Mouse (Mus musculus) limb, embryonic 15.5 days (tissue): ENCODE data around the gene Slc45a1. TPM values are rescaled to one million over a fixed set of nuclear protein-coding genes. Genes with fewer than 3 reads are reported as not detected.

Experiments used
- ATAC-seq: fragments of 200-750 bp; cut with Nextera tagmentation; 2 replicates; pipeline ENCODE4 v1.8.0; 2017; ENCODE audit warnings: low read depth, moderate TSS enrichment; ENCODE audit not compliant: insufficient number of reproducible peaks, low FRiP score, low TSS enrichment
- H3K27ac ChIP-seq: fragments of 300-500 bp; sonication (generic); 2 replicates; pipeline ENCODE4 v1.5.1; 2015; ENCODE audit warnings: moderate library complexity, mild to moderate bottlenecking, inconsistent platforms
- H3K27me3 ChIP-seq: fragments of 300-500 bp; sonication (generic); 2 replicates; pipeline ENCODE4 v1.6.1; 2015; ENCODE audit warnings: inconsistent platforms
- H3K36me3 ChIP-seq: fragments of 300-500 bp; sonication (generic); 2 replicates; pipeline ENCODE4 v1.6.1; 2015; ENCODE audit warnings: inconsistent platforms
- H3K4me1 ChIP-seq: fragments of 300-500 bp; sonication (generic); 2 replicates; pipeline ENCODE4 v1.6.1; 2015; ENCODE audit warnings: inconsistent platforms
- H3K4me2 ChIP-seq: fragments of 300-500 bp; sonication (generic); 2 replicates; pipeline ENCODE4 v1.6.1; 2015; ENCODE audit warnings: mild to moderate bottlenecking, inconsistent platforms
- H3K4me3 ChIP-seq: fragments of 300-500 bp; sonication (generic); 2 replicates; pipeline ENCODE4 v1.5.1; 2015; ENCODE audit warnings: mild to moderate bottlenecking, inconsistent platforms
- H3K9ac ChIP-seq: fragments of 300-500 bp; sonication (generic); 2 replicates; pipeline ENCODE4 v1.6.1; 2015; ENCODE audit warnings: inconsistent platforms
- H3K9me3 ChIP-seq: fragments of 300-500 bp; sonication (generic); 2 replicates; pipeline ENCODE4 v1.6.1; 2016; ENCODE audit warnings: inconsistent platforms
- WGBS: fragments of 180-500 bp; shearing (Covaris S2); methylation state at CpG from one replicate; pipeline ENCODE4 v1.1.7; 2015; 5-methylcytosine and 5-hydroxymethylcytosine counted together
- polyA plus RNA-seq: library from polyadenylated mRNA; unstranded; fragments of >200 nt; fragmentation: Nextera tagmentation; extraction: Ambion mirVana; gene quantifications from 2 replicates; pipeline ENCODE4 v1.2.1, GENCODE M21; 2015

The Slc45a1 gene
- polyA plus RNA-seq, 1 experiment from 2014 or later: 0.19 TPM

DNA sequence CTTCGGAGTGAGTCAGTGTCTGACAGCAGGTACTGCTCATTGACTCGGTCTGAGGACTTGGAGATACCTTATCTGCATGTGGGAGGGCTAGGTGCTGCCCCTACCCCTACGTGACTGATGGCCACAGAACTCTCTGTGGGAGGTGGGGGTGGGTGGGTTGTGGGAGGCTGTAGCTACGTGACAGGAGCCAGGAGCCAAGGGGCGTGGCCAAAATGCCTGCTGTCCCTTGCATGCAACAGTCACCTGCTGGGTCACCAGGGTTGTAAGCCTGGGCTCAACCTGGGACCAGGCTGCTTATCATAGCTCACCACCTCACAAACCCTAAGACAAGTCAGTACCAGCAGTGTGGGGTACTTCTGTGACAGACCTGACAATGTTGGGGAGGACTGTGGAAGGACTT, 28.4 kb upstream of the Slc45a1 start:
- H3K9me3 ChIP-seq: no peaks in the 10 kb centered on the region
- no peaks in the 10 kb centered on the region for H3K36me3 ChIP-seq
- H3K4me3 ChIP-seq: no peak overlapping the region
- no peak for ATAC-seq
- H3K27me3 ChIP-seq: no peaks in the 10 kb centered on the region
- WGBS: 65% methylated on average over 5 of the region's 5 CpGs
- no peak overlapping the region for H3K27ac ChIP-seq
- H3K9ac ChIP-seq: no peak overlapping the region
- H3K4me1 ChIP-seq: peaks cover 5% of the 10 kb centered on the region; the same call in 1 of the 2 replicates
- no peak overlapping the region for H3K4me2 ChIP-seq

DNA sequence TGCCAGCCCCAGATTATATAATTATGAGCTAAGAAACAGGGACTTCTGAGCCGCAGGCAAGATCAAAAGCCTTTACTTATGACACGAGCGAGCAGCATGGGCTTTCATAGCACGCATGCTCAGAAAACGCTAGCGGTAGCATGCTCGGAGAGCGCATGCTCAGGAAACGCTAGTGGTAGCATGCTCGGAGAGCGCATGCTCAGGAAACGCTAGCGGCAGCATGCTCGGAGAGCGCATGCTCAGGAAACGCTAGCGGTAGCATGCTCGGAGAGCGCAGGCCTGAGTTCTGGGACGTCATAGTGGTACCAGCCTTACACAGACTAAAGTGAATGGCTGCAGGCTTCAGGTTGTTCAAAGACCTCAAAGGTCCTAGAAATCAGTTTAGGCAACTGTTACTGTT, 26.8 kb upstream of the Slc45a1 start:
- ATAC-seq: no peak
- Histone ChIP-seq H3K9ac (no peak overlapping the region), H3K27ac (no peak overlapping the region), H3K9me3 (no peaks in the 10 kb centered on the region), H3K27me3 (no peaks in the 10 kb centered on the region), H3K4me1 (no peaks in the 10 kb centered on the region), H3K4me2 (no peak overlapping the region), H3K36me3 (no peaks in the 10 kb centered on the region), H3K4me3 (no peak overlapping the region)
- WGBS: 95% methylated on average over 20 of the region's 20 CpGs

DNA sequence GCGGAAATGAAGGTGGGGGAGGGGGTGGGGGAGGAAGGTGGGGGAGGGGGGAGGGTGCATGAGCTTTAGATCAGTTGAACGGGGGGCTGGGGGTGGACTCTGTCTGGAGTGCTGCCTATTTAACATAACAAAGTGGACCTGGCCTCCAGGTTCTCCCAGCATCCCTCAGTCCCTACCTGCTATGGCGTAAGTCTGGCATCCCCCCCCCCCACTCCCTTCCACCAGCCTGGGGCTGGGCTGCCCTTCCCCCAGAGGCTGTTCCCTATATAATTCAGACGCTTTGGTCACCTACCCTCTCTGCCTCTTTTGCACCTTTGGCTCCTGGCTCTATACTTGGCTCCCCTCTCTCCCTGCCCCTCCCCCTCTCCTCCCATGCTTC, 25.9 kb upstream of the Slc45a1 start:
- 45% methylated on average over 4 of the region's 4 CpGs for WGBS
- H3K9ac ChIP-seq: no peak overlapping the region
- no peaks in the 10 kb centered on the region for H3K36me3 ChIP-seq
- no peak overlapping the region for H3K4me3 ChIP-seq
- H3K4me1 ChIP-seq: no peaks in the 10 kb centered on the region
- no peaks in the 10 kb centered on the region for H3K27me3 ChIP-seq
- no peak overlapping the region for H3K27ac ChIP-seq
- H3K4me2 ChIP-seq: no peak overlapping the region
- no peak for ATAC-seq
- H3K9me3 ChIP-seq: no peaks in the 10 kb centered on the region

DNA sequence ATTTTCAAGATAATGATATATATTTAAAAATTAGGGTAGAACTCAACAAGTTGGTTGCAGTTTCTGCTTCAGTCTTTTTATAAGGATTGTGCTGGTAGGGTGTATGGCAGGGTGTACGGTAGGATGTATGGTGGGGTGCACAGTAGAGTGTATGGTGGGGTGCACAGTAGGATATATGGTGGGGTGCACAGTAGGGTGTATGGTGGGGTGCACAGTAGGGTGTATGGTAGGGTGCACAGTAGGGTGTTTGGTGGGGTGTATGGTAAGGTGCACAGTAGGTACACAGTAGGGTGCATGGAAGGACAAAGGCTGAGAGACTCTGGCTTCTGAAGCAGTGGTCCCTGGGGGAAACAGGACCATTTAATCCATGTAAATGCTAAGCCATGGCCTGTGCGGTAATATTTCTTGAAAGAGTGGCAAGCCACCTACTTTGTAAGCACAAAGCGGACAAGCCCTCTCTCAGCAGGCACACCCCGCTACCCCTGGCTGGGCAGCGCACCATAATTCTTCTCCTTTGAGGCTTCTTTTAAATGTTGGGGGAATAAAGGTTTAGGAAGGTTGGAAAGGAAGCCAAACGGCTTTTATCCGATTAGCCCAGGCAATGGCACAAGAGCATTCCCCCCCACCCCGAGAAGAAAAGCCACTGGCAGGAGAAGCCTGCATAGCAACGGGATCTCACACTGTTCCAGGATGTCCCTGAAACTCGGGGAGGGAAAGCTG, 25.3 kb upstream of the Slc45a1 start:
- Histone ChIP-seq H3K9ac (no peak overlapping the region), H3K4me2 (no peak overlapping the region), H3K36me3 (no peaks in the 10 kb centered on the region), H3K4me1 (no peaks in the 10 kb centered on the region), H3K27me3 (no peaks in the 10 kb centered on the region), H3K27ac (no peak overlapping the region), H3K9me3 (no peaks in the 10 kb centered on the region), H3K4me3 (no peak overlapping the region)
- 40% methylated on average over 10 of the region's 10 CpGs for WGBS
- ATAC-seq: no peak

DNA sequence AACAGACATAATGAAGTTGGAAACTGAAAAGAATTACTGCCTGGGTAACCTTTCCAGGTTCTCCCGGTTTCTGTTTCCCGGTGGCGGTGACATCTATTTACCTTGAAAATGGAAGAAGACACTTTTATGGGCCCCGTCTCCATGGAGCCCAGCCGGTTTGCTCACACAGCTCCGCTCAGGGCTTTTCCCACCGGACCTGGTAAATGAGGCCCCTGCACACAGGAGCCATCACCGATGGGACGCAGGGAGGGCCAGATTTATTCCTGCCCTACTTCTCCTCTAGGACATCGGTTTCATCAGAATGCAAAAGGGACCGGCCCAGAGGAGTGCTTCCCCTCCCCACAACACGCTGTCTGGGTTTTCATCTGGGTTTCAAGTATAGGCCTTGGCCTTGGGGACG, 24.1 kb upstream of the Slc45a1 start:
- H3K36me3 ChIP-seq: no peaks in the 10 kb centered on the region
- no peak for ATAC-seq
- H3K4me3 ChIP-seq: no peak overlapping the region
- H3K4me2 ChIP-seq: no peak overlapping the region
- no peaks in the 10 kb centered on the region for H3K9me3 ChIP-seq
- no peak overlapping the region for H3K9ac ChIP-seq
- H3K27ac ChIP-seq: no peak overlapping the region
- WGBS: 46% methylated on average over 13 of the region's 13 CpGs
- no peaks in the 10 kb centered on the region for H3K27me3 ChIP-seq
- H3K4me1 ChIP-seq: no peaks in the 10 kb centered on the region

DNA sequence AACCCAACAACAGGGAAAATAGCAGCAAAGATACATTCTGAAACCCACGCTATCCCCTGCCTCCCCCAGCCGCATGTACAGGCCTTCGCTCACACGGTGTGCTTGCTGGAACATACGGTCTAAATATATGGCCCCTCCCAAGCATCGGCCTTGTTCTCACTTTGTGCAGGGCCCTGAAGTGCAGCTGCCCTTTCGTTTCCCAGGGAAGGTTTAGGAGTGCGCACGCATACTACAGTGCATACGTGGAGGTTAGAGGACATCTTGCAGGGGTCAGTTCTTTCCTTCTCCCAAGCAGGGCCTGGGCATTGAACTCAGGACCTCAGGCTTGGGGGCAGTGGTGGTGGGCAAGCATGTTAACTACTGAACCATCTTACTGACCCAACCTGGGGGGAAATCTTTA, 23.3 kb upstream of the Slc45a1 start:
- Histone ChIP-seq H3K4me3 (no peak overlapping the region), H3K4me1 (no peaks in the 10 kb centered on the region), H3K27me3 (no peaks in the 10 kb centered on the region), H3K9ac (no peak overlapping the region), H3K9me3 (no peaks in the 10 kb centered on the region), H3K4me2 (no peak overlapping the region), H3K36me3 (no peaks in the 10 kb centered on the region), H3K27ac (no peak overlapping the region)
- 88% methylated on average over 10 of the region's 10 CpGs for WGBS
- no peak for ATAC-seq

DNA sequence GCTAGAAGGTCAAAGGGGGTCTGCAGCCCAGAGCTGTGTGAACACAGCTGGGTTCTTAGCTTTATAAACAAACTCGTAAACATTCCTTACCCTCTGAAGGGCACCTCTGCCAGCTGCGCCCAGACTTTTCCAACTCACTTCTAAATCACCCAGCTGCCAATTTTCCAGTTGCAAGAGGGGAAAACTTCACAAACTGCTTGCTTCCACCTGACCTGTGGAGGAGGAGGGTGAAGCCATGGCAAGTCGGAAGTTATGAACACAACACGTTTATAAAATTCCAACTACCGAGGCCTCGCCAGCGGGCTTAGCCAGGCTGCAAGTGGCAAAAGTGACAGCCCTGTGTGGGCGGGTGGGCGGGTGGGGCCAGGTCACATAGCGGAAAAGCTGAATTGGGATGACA, 13.8 kb upstream of the Slc45a1 start:
- 59% methylated on average over 10 of the region's 10 CpGs for WGBS

DNA sequence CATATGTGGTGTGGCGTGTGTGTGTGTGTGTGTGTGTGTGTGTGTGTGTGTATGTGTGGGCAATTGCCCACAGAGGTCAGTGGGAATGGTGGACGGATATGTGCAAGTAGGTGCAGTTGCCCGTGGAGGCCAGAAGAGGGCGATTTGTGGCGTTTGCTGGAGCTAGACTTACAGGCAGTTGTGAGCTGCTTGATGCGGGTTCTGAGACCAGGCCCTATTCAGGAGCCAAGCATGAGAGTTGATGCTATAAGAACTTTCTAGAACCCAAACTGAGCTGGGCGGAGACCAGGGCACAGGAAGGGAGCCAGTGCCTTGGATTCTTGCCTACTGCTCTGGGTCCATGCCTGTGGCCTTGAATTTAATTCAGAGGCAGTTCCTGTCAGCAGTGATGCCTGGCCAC, 12.8 kb upstream of the Slc45a1 start:
- no peaks in the 10 kb centered on the region for H3K27me3 ChIP-seq
- H3K4me2 ChIP-seq: no peak overlapping the region
- no peak overlapping the region for H3K27ac ChIP-seq
- 81% methylated on average over 7 of the region's 7 CpGs for WGBS
- H3K4me1 ChIP-seq: peaks cover 29% of the 10 kb centered on the region
- no peak overlapping the region for H3K9ac ChIP-seq
- ATAC-seq: no peak
- no peaks in the 10 kb centered on the region for H3K9me3 ChIP-seq
- no peaks in the 10 kb centered on the region for H3K36me3 ChIP-seq
- H3K4me3 ChIP-seq: no peak overlapping the region

More for the DNA sequence above, 13.8 kb upstream of the Slc45a1 start:
- Histone ChIP-seq H3K27me3 (no peaks in the 10 kb centered on the region), H3K27ac (no peak overlapping the region), H3K36me3 (no peaks in the 10 kb centered on the region), H3K4me3 (no peak overlapping the region), H3K4me1 (peaks cover 24% of the 10 kb centered on the region), H3K9me3 (no peaks in the 10 kb centered on the region), H3K9ac (no peak overlapping the region), H3K4me2 (no peak overlapping the region)
- no peak for ATAC-seq

DNA sequence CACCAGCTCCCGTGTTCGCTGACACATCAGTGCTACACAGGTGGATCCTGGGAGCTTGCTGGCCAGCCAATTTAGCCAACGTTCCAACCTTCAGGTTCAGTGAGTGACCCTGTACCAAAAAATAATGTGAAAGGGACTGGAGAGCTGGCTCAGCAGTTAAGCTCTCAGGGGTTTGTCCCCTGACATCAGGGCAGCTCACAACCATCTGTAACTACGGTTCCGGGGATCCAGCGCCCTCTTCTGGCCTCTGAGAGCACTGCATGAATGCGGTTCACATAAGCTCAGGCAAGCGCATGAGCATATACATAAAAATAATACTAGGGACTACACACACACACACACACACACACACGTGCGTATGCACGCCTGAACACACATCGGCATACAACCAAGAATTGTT, 11.2 kb upstream of the Slc45a1 start:
- H3K4me2 ChIP-seq: no peak overlapping the region

DNA sequence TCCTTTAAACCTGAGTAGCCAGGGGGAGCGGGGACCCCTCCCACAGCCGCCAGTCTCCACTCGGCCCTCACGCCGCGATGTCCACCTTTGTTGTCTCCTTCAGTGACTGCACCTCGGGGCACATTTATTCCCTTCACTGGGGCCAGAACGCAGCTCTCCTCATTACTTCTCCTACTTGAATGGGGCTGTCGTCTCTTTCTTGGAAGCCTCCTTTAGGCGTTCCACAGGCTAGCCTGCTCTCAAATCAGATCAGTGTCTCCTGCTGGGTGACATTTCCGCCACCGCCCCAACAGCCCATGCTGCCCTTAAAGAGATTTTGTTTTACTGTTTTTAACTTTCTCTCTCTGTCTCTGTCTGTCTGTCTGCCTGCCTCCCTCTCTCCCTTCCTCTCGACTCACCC, 9.9 kb upstream of the Slc45a1 start:
- peak overlapping the region; percentile 27 for H3K4me3 ChIP-seq
- peak overlapping the region; percentile 47 for H3K4me2 ChIP-seq
- H3K27me3 ChIP-seq: no peaks in the 10 kb centered on the region
- no peak for ATAC-seq
- H3K4me1 ChIP-seq: peaks cover 29% of the 10 kb centered on the region
- H3K36me3 ChIP-seq: no peaks in the 10 kb centered on the region
- H3K9ac ChIP-seq: peak overlapping the region; percentile 14; the same call in 1 of the 2 replicates
- WGBS: 6% methylated on average over 13 of the region's 13 CpGs
- no peak overlapping the region for H3K27ac ChIP-seq
- no peaks in the 10 kb centered on the region for H3K9me3 ChIP-seq

More for the DNA sequence above, 11.2 kb upstream of the Slc45a1 start:
- Histone ChIP-seq H3K36me3 (no peaks in the 10 kb centered on the region), H3K4me3 (no peak overlapping the region), H3K9ac (no peak overlapping the region), H3K27ac (no peak overlapping the region), H3K4me1 (peaks cover 29% of the 10 kb centered on the region), H3K27me3 (no peaks in the 10 kb centered on the region), H3K9me3 (no peaks in the 10 kb centered on the region)
- no peak for ATAC-seq
- 61% methylated on average over 12 of the region's 12 CpGs for WGBS

DNA sequence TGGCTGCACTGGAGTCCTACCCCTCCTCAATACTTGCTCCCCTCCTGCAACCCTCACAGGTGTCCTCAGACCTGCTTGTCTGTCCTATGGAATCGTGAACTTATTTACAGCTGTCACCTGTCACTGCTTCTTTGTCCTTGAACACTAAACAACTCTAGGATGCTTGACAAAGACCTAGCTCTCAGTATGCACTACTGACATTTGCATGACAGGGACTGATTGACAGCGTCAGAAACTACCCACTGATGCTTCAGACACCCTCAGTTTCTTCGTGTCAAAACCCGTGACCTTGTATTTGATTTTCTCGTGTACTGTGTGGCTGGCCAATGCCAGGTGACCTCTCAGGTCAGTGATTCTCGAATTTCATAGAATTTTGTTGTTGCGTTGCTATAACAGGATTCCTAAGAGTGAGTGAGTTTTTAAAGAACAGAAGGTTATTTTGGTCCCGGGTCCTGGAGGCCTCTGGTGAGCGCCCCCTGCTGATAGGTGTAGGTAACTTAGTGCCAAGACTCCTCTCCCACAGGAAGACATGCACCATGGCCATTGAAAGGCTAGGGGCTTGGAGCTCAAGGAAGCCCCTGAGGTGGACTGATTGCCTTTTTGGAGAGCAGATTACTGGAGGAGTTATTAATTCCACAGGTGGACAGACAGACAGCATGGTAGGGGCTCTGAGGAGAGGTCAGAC, 8.1 kb upstream of the Slc45a1 start:
- no peaks in the 10 kb centered on the region for H3K36me3 ChIP-seq
- peaks cover 25% of the 10 kb centered on the region for H3K4me1 ChIP-seq
- WGBS: 77% methylated on average over 9 of the region's 9 CpGs
- H3K9ac ChIP-seq: no peak overlapping the region
- no peak overlapping the region for H3K4me2 ChIP-seq
- H3K27me3 ChIP-seq: no peaks in the 10 kb centered on the region
- no peak for ATAC-seq
- no peak overlapping the region for H3K27ac ChIP-seq
- H3K9me3 ChIP-seq: no peaks in the 10 kb centered on the region
- H3K4me3 ChIP-seq: no peak overlapping the region

DNA sequence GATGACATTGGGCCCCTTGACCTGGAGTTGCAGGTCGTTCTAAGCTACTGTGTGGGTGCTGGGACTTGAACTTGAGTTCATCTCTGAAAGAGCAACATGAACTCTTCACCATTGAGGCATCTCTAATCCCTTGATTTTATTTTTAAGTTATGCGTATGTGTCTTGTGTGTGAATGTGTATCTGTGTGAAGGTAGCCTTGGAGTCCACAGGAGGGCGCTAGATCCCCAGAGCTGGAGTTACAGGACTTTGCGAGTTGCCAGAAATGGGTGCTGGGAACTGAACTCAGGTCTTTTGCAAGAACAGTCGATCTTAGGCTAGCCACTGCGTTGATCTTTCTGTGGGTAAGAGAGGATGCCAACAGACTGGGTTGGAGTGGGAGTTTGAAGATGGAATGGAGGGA, 4.5 kb upstream of the Slc45a1 start:
- WGBS: 85% methylated on average over 6 of the region's 6 CpGs

More for the DNA sequence above, 4.5 kb upstream of the Slc45a1 start:
- no peak overlapping the region for H3K27ac ChIP-seq
- ATAC-seq: no peak
- no peaks in the 10 kb centered on the region for H3K9me3 ChIP-seq
- peaks cover 25% of the 10 kb centered on the region for H3K27me3 ChIP-seq
- no peak overlapping the region for H3K4me3 ChIP-seq
- peaks cover 20% of the 10 kb centered on the region for H3K4me1 ChIP-seq
- H3K4me2 ChIP-seq: no peak overlapping the region
- no peaks in the 10 kb centered on the region for H3K36me3 ChIP-seq
- no peak overlapping the region for H3K9ac ChIP-seq
